ENCODE assay signal across 17 mouse cellular contexts in the genomic region with DNA sequence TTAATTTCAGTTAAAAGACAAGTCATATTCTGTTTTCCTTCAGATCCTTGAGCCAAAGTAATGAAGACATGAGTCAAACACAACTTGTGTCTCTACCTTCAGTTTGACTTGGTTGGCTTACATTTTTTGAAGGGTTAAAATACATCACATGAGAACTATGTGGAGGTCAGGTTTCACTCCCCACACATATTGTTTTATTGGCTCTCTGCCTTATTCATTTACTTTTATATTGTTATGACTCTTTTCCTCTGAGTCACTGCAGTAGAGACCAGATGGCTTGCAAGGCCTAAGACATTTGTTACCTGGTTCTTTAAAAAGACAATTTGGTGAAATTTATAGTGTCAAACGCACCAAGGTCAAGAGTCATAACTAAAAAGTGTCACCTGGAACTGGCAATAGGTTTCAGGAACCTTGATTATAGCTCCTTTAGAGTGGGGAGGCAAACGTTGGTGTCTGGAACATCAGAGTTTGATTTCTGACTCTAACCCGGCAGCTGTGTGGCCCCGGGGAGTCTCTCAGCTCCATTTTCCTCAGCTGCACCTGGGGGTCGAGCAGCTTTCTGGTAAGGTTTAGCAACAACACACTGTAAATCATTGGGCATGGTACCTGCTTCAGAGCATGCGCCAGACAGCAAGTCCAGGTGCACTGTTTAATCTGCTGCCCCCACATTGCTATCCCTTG.
DNase-seq lines count a peak whose midpoint lies in the region.
"Had no signal": no experiment of that assay in that cellular context is flagged by ENCODE, and none has a peak within 500 bp of the region (broad histone marks: within the 10 kb centered on the region; RNA-seq: fewer than 3 reads in every experiment).

No protein-coding gene starts in this region.

- H3K4me3 ChIP-seq in limb, embryonic 10.5 days = no peak overlapping the region
- H3K4me3 ChIP-seq: embryonic facial prominence, embryonic 15.5 days; forebrain, embryonic 12.5 days; heart, embryonic 13.5 days; neural tube, embryonic 12.5 days had no signal

- H3K27me3 ChIP-seq in limb, embryonic 10.5 days (ENCODE audit: low read depth, poor library complexity, severe bottlenecking) = no peaks in the 10 kb centered on the region
- H3K27me3 ChIP-seq: embryonic facial prominence, embryonic 15.5 days; forebrain, embryonic 12.5 days; neural tube, embryonic 12.5 days had no signal

- no peak overlapping the region for H3K27ac ChIP-seq in limb, embryonic 10.5 days
- H3K27ac ChIP-seq: embryonic facial prominence, embryonic 15.5 days; forebrain, embryonic 12.5 days; heart, embryonic 13.5 days; neural tube, embryonic 12.5 days had no signal

- H3K9me3 ChIP-seq in limb, embryonic 10.5 days (replicated peaks) = no peaks in the 10 kb centered on the region
- H3K9me3 ChIP-seq: embryonic facial prominence, embryonic 15.5 days; forebrain, embryonic 12.5 days; neural tube, embryonic 12.5 days had no signal

- peaks cover 21% of the 10 kb centered on the region for H3K4me1 ChIP-seq in limb, embryonic 10.5 days
- H3K4me1 ChIP-seq: embryonic facial prominence, embryonic 15.5 days; forebrain, embryonic 12.5 days; heart, embryonic 13.5 days; neural tube, embryonic 12.5 days had no signal

- no peaks in the 10 kb centered on the region for H3K36me3 ChIP-seq in limb, embryonic 10.5 days
- H3K36me3 ChIP-seq: embryonic facial prominence, embryonic 15.5 days; forebrain, embryonic 12.5 days; heart, embryonic 13.5 days; neural tube, embryonic 12.5 days had no signal

- WGBS in limb, embryonic 10.5 days = 41% methylated on average over 6 of the region's 6 CpGs

- DNase-seq in 3T3-L1 (ENCODE audit: low read depth, low spot score) (peak; percentile 78), NIH3T3 (ENCODE audit: low read depth) (peak; percentile 62)
- peak; percentile 77 for DNase-seq in limb, embryonic 10.5 days (ENCODE audit: low spot score)
- peak; percentile 65 for DNase-seq in thymus, postnatal 0 days (ENCODE audit: low spot score)
- no peak for DNase-seq in testis, postnatal 14 days (ENCODE audit: low spot score)
- DNase-seq in cerebellum, postnatal 25 days = no peak
- DNase-seq in yolk sac, embryonic 10.5 days (ENCODE audit: low spot score) = no peak
- DNase-seq: adrenal gland, adult 8-10 months; cerebellum, adult 18-20 months; heart, postnatal 4 days; lung, adult 2 months; lung, postnatal 36 days; right cerebral cortex, postnatal 14 days had no signal

Comparison
In these comparisons a context has a peak if more than half of its experiments do, and no peak if none do; other contexts are left out.
1. DNase-seq: peak in 3T3-L1 (single experiment), NIH3T3 (single experiment), limb, embryonic 10.5 days (single experiment) and thymus, postnatal 0 days (single experiment); none in testis, postnatal 14 days (single experiment), cerebellum, postnatal 25 days (0 of 2) and yolk sac, embryonic 10.5 days (single experiment).